Mouse (Mus musculus): ENCODE results near the gene Mbtd1. TPM values are rescaled to one million over a fixed set of nuclear protein-coding genes. Genes with fewer than 3 reads are reported as not detected.

Gene Mbtd1
- 9.6 and 11.4 TPM in 2 replicates for polyA plus RNA-seq (2015; fragmentation: Nextera tagmentation; extraction: Ambion mirVana)

DNA sequence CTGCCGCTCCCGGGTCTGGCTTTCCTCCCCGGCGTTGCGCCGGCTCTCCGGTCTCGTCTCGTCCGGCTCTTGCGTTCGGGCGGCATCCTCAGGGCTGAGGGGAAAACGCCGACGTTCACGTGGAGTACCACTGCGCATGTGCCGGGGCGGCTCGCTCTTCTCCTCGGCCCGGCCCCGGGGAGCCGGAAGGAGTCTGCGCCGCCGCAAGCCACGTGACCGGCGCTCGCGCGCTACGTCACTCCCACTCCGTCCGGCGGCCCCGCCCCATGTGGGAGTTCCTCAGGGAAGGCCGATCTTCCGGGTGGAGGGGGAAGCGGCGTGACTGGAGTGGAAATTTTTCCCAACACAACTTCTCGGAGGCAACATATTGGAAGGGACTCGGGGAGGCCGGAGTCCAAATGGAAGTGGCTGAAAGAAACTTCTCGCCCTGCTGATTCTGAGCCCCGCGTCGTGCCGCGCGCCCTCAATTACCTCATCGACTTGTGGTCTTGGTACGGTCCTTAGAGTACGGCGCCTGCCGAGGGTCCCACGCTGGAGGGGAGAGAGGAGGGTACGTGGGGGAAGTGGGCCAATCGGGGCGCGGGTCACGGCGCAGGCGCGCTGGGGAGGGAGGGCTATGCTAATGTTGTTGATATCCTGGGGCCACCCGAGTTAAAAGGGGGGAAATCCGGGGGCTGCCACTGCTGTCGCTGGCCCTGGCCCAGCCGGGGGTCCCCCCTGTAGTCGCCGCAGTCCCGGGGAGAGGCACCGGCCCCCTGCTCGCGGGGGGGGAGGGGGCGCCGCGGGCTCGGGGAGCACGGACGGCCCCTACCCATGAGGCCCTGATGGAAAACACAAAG is at the start of gene Mbtd1, which contains the start of gene Utp18:
TSS of gene Mbtd1 (plus strand) at position 281 of the 839 bp plus-strand sequence.
TSS of gene Utp18 (minus strand) at position 195 of the 839 bp plus-strand sequence.

DNA sequence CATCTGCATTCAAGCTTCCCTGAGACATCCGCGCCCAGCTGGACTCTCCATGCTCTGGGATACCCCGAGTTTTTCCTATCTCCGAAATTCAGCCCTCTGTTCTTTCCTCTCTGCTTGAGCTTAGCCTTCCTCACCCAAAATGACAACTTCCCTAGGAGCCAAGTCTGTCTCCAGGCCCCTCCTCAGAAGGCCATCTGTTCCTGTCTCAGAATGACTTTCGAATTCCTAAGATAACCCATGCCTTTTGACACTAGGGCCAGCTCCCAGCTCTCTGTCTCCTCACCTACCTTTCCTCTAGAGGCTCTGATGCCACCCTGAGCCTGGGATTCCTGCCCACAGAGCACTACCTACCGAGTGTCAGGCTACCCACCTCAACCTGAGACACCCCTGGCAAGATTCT is 70.5 kb downstream of the Mbtd1 start, which contains the start of gene Nme2:
TSS of gene Nme2 (minus strand) at position 101 of the 400 bp plus-strand sequence.

DNA sequence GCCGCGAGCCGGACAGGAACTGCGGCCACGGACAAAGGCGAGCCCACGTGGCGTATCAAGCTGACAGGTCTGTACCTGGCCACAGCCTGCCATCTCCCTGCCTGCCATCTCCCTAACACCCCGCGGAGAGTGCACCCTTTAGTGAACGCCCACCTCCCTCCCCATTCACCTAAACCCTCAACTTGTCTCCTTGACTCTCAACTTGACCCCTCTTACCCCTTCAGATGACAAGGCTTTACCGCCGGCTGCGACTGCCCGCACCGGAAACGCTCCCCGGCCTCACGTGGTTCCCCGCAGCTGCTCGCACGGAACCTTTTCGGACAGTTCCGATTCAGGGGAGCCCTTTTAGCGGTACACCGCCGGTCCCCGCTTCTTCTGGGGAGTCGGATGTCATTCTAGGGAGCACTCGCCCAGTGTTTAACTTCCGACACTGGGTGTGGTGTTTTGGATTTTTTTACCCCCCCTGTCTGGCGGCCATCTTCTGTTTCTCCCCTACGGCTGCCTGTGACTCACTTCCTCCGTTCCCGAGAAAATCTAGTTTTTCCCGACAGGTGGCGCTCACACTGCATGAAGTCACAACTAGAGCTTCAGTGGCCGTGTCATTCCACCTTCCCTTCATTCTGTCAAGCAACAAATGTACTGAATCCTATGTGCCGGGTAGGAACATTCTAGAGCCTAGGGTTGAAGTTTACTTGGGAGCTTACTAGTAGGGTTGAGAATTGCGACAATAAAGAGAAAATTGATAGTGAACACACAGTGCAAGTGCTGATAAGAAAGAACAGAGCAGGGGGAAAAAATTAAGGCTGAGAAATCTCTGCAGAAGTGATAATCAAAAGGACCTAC is 82.6 kb downstream of the Mbtd1 start, which contains the start of the genes Gm20390 and Nme1:
TSS of gene Gm20390 (minus strand) at position 289 of the 843 bp plus-strand sequence.
TSS of gene Nme1 (minus strand) at position 517 of the 843 bp plus-strand sequence.

DNA sequence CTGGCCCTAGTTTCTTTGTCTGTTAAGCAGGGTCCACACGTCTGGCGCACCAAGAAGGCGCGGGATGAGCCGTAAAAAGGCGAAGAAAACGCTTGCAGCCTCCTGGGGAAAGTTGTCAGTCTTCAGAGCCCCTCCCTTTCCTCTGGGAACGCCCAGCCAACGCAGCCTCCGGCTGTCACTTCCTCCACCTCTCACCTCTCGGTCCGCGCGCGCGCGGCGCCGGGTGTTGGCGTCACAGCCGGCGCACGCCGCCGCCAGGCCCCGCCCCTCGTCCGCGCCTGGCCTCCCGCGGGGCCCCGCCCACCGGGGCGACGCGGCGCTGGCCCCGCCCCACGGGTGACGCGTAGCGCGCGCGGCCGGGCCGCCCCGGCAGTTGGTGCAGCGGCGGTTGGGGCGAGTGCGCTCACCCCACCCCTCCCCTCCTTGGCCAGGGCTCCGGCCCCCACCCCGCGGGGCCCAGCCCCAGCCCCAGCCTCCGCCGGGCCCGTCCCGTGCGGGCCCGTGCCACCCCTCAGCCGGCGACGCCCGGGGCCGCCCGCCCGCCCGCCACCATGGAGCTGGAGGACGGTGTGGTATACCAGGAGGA is 110.2 kb downstream of the Mbtd1 start, which contains the start of gene Spag9:
TSS of gene Spag9 (plus strand) at position 372 of the 586 bp plus-strand sequence.

Other genes with a start within 250 kb of the Mbtd1 start
- 8.7 and 11.2 TPM in 2 replicates for gene Utp18, start 86 bp upstream of the Mbtd1 start, polyA plus RNA-seq (2015; fragmentation: Nextera tagmentation; extraction: Ambion mirVana)
- 496 and 524 TPM in 2 replicates for gene Nme2, start 70.4 kb downstream of the Mbtd1 start, polyA plus RNA-seq (2015; fragmentation: Nextera tagmentation; extraction: Ambion mirVana)
- gene Gm20390, start 82.4 kb downstream of the Mbtd1 start, polyA plus RNA-seq (2015; fragmentation: Nextera tagmentation; extraction: Ambion mirVana) = 112 and 135 TPM in 2 replicates
- gene Nme1, start 82.7 kb downstream of the Mbtd1 start, polyA plus RNA-seq (2015; fragmentation: Nextera tagmentation; extraction: Ambion mirVana) = 44.3 and 50.9 TPM in 2 replicates
- 44.3 and 50.5 TPM in 2 replicates for gene Spag9, start 110.2 kb downstream of the Mbtd1 start, polyA plus RNA-seq (2015; fragmentation: Nextera tagmentation; extraction: Ambion mirVana)